Mouse (Mus musculus) thymus, adult 2 months (tissue): ENCODE results near the gene Htt. TPM values are rescaled to one million over a fixed set of nuclear protein-coding genes. Genes with fewer than 3 reads are reported as not detected.

Source experiments
- DNase-seq: peaks from one replicate; pipeline ENCODE4 v3.0.0; 2021
- H3K27ac ChIP-seq: fragments of 200-500 bp; 2 replicates; pipeline ENCODE4 v1.5.1; 2012; ENCODE audit warnings: low read length, control low read depth; ENCODE audit not compliant: control insufficient read depth, insufficient read depth
- H3K27me3 ChIP-seq: fragments of 200-500 bp; 2 replicates; pipeline ENCODE4 v1.6.1; 2012; ENCODE audit warnings: mild to moderate bottlenecking, low read length, moderate library complexity, mixed read lengths; ENCODE audit not compliant: control insufficient read depth, insufficient read depth
- H3K36me3 ChIP-seq: fragments of 200-500 bp; 2 replicates; pipeline ENCODE4 v1.6.1; 2012; ENCODE audit warnings: mild to moderate bottlenecking, low read length, moderate library complexity; ENCODE audit not compliant: control insufficient read depth, insufficient read depth
- H3K4me1 ChIP-seq: fragments of 200-500 bp; replicated peaks from 2 replicates; pipeline ENCODE4 v1.6.1; 2012; ENCODE audit warnings: low read length; ENCODE audit not compliant: control insufficient read depth, insufficient read depth
- H3K4me3 ChIP-seq: fragments of 200-500 bp; 2 replicates; pipeline ENCODE4 v1.5.1; 2012; ENCODE audit warnings: mild to moderate bottlenecking, low read length, control low read depth, moderate library complexity; ENCODE audit not compliant: control insufficient read depth, insufficient read depth
- CTCF ChIP-seq: fragments of 200-500 bp; IDR thresholded peaks from 2 replicates; pipeline ENCODE4 v1.5.1; 2012; ENCODE audit warnings: mild to moderate bottlenecking, control low read depth, low read length, moderate library complexity, borderline replicate concordance; ENCODE audit not compliant: control insufficient read depth, poor library complexity, insufficient read depth; ENCODE audit errors: extremely low read depth
- POLR2A ChIP-seq: fragments of 200-500 bp; IDR thresholded peaks from 2 replicates; pipeline ENCODE4 v1.6.1; 2012; ENCODE audit warnings: mild to moderate bottlenecking, low read length, control low read depth, moderate library complexity; ENCODE audit not compliant: control insufficient read depth, poor library complexity, insufficient read depth; ENCODE audit errors: extremely low read depth
- WGBS: fragments of 180-500 bp; shearing (Covaris S2); methylation state at CpG from one replicate; pipeline ENCODE4 v1.1.7; 2018; 5-methylcytosine and 5-hydroxymethylcytosine counted together
- polyA plus RNA-seq: library from polyadenylated mRNA; depleted of rRNA; stranded (reverse); fragments of >200 nt; gene quantifications from 2 replicates; pipeline ENCODE4 v1.2.3, GENCODE M21; 2012

The Htt gene
- polyA plus RNA-seq, 1 experiment: 26.0 TPM

- DNase-seq: no peak
- TF ChIP-seq CTCF: no peak
- no peak for TF ChIP-seq POLR2A
- H3K4me3 ChIP-seq: no peak overlapping the region
- 94% methylated on average over 4 of the region's 4 CpGs for WGBS
- no peaks in the 10 kb centered on the region for H3K4me1 ChIP-seq
- no peak overlapping the region for H3K27ac ChIP-seq
- H3K27me3 ChIP-seq: no peaks in the 10 kb centered on the region
- H3K36me3 ChIP-seq: no peaks in the 10 kb centered on the region
Observed at GRCm38 (mm10) chr5:34923920-34924319, 162.4 kb downstream of the Htt start.

GRCm38 (mm10) chr5:34924519-34924918 is 163.0 kb downstream of the Htt start:
- H3K27me3 ChIP-seq: no peaks in the 10 kb centered on the region
- no peak for TF ChIP-seq POLR2A
- no peak for TF ChIP-seq CTCF
- WGBS: 93% methylated on average over 7 of the region's 7 CpGs
- H3K27ac ChIP-seq: no peak overlapping the region
- no peaks in the 10 kb centered on the region for H3K4me1 ChIP-seq
- no peaks in the 10 kb centered on the region for H3K36me3 ChIP-seq
- no peak for DNase-seq
- no peak overlapping the region for H3K4me3 ChIP-seq

- no peaks in the 10 kb centered on the region for H3K36me3 ChIP-seq
- no peak for DNase-seq
- H3K4me3 ChIP-seq: no peak overlapping the region
- H3K4me1 ChIP-seq: no peaks in the 10 kb centered on the region
- no peak overlapping the region for H3K27ac ChIP-seq
- TF ChIP-seq POLR2A (no peak), CTCF (no peak)
- no peaks in the 10 kb centered on the region for H3K27me3 ChIP-seq
- 95% methylated on average over 4 of the region's 4 CpGs for WGBS
Observed at GRCm38 (mm10) chr5:34927648-34928047, 166.1 kb downstream of the Htt start.

- Histone ChIP-seq H3K4me3 (no peak overlapping the region), H3K27ac (no peak overlapping the region), H3K36me3 (no peaks in the 10 kb centered on the region), H3K27me3 (no peaks in the 10 kb centered on the region), H3K4me1 (no peaks in the 10 kb centered on the region)
- WGBS: 98% methylated on average over 9 of the region's 9 CpGs
- TF ChIP-seq CTCF (no peak), POLR2A (no peak)
- no peak for DNase-seq
Observed at GRCm38 (mm10) chr5:34930151-34930975, 168.8 kb downstream of the Htt start.

- DNase-seq: no peak
- 91% methylated on average over 2 of the region's 2 CpGs for WGBS
- no peak overlapping the region for H3K4me3 ChIP-seq
- H3K4me1 ChIP-seq: no peaks in the 10 kb centered on the region
- TF ChIP-seq POLR2A (no peak), CTCF (no peak)
- no peak overlapping the region for H3K27ac ChIP-seq
- H3K36me3 ChIP-seq: no peaks in the 10 kb centered on the region
- no peaks in the 10 kb centered on the region for H3K27me3 ChIP-seq
Observed at GRCm38 (mm10) chr5:34931091-34931490, 169.6 kb downstream of the Htt start.

- no peaks in the 10 kb centered on the region for H3K4me1 ChIP-seq
- no peaks in the 10 kb centered on the region for H3K36me3 ChIP-seq
- 75% methylated on average over 11 of the region's 11 CpGs for WGBS
Observed at GRCm38 (mm10) chr5:34931516-34932457, 170.2 kb downstream of the Htt start.

More at GRCm38 (mm10) chr5:34931516-34932457, 170.2 kb downstream of the Htt start:
- DNase-seq: no peak
- no peak for TF ChIP-seq CTCF
- TF ChIP-seq POLR2A: no peak
- Histone ChIP-seq H3K27me3 (no peaks in the 10 kb centered on the region), H3K4me3 (no peak overlapping the region), H3K27ac (no peak overlapping the region)
